Mouse (Mus musculus): ENCODE measurements around the gene Fign. TPM values are rescaled to one million over a fixed set of nuclear protein-coding genes. Genes with fewer than 3 reads are reported as not detected.

Fign gene
- polyA plus RNA-seq, 1 experiment from 2014 or later, result 3.6 TPM

DNA sequence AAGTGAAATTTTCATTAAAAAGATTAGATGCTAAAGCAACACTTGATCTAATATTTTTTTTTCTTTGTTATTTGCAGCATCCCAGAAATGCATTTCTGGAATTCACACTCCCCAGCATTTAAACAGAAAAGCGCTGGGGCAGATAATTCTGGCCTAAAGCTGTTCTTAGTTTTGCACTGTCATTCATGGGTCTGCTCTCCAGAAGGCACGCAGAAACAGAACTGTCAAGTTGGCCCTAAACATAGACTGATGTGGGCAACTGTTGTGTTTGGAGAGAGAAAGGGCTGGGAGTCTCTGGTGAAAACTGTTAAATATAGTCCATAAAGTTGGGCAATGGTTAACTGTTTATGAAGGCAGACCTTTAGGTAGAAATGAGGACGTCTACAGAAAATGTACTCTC, 62.4 kb downstream of the Fign start:
- Histone ChIP-seq H3K4me1 (no peaks in the 10 kb centered on the region), H3K9ac (no peak overlapping the region), H3K27ac (no peak overlapping the region), H3K4me3 (no peak overlapping the region), H3K4me2 (no peak overlapping the region), H3K27me3 (no peaks in the 10 kb centered on the region), H3K36me3 (no peaks in the 10 kb centered on the region), H3K9me3 (no peaks in the 10 kb centered on the region)
- no peak for ATAC-seq (ENCODE audit: insufficient number of reproducible peaks, low FRiP score, low TSS enrichment, low read depth)
- 44% methylated on average over 3 of the region's 3 CpGs for WGBS

DNA sequence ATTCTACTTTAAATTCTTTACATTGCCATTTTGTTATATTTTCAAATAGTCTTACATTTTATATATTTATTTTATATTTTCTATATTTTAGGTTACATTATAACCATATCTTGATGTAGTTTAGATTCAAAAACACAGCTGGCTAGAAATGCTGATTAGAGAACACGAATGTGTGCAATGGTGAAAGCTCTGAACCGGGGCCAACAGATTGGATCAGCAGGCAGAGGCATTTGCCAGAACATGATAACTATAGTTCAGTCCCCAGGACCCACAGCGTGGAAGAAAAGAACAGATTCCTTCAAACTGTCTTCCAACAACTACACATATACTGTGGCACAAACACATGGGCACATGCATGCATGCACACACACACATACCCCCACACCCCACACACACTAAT, 64.0 kb downstream of the Fign start:
- Histone ChIP-seq H3K4me1 (no peaks in the 10 kb centered on the region), H3K27ac (no peak overlapping the region), H3K36me3 (no peaks in the 10 kb centered on the region), H3K9me3 (no peaks in the 10 kb centered on the region), H3K27me3 (no peaks in the 10 kb centered on the region), H3K4me2 (no peak overlapping the region), H3K4me3 (no peak overlapping the region), H3K9ac (no peak overlapping the region)
- WGBS, result 82% methylated on average over 3 of the region's 3 CpGs
- ATAC-seq (ENCODE audit: insufficient number of reproducible peaks, low FRiP score, low TSS enrichment, low read depth), result no peak

DNA sequence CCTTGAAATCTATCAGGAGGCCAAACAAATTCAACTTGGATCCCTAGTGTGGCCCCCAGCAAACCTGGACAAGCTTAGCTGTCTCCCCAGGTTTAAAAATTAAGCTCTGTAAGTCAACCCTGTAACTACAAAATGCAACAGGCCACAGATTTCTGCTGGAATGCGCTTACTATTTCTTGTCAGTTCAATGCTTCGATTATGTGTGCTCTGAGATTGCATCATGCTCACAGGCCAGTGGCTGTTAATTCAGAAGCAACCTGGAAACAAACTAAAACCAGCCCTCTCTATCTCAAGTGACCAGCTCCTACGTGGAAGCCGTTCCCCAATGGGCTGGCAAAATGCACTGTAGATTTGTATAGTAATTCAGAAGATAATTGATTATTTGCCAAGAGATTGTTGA, 71.9 kb downstream of the Fign start:
- Histone ChIP-seq H3K9ac (no peak overlapping the region), H3K36me3 (no peaks in the 10 kb centered on the region), H3K27ac (no peak overlapping the region), H3K4me3 (no peak overlapping the region), H3K9me3 (no peaks in the 10 kb centered on the region), H3K4me2 (no peak overlapping the region), H3K27me3 (no peaks in the 10 kb centered on the region), H3K4me1 (no peaks in the 10 kb centered on the region)
- ATAC-seq (ENCODE audit: insufficient number of reproducible peaks, low FRiP score, low TSS enrichment, low read depth), result no peak
- WGBS, result 66% methylated on average over 4 of the region's 4 CpGs

DNA sequence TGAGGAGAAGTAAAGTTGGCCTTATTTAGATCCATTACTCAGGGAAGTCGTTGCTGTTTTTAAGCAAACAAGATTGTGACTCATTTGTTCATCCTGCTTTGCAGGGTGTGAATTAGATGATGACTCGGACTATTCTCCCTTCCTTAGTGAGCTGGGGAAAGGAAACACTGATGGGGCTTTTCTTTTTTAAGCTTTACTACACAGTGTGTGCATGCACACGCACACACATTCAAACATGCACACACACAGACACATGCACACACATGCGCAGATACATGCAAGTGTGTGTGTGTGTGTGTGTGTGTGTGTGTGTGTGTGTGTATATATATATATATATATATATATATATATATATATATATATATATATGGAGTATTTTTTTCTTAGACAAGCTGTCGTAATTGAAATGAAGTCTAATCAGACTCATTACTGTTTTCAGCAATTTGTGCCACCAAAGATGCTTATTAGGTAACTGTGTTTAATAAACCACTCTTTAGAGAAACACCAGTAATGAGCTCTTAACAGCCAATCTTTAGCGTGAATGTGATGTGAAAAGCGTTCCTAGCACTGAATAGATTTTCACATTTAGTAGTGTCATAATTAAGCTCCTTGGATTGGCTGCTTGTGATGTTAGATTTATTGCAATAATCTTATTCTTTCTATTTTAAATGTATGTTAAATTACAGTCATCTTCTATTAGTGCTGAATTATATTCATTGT, 103.4 kb downstream of the Fign start:
- ATAC-seq (ENCODE audit: insufficient number of reproducible peaks, low FRiP score, low TSS enrichment, low read depth), result no peak
- no peaks in the 10 kb centered on the region for H3K9me3 ChIP-seq
- H3K27ac ChIP-seq, result no peak overlapping the region
- H3K9ac ChIP-seq, result no peak overlapping the region
- no peaks in the 10 kb centered on the region for H3K4me1 ChIP-seq
- H3K36me3 ChIP-seq, result no peaks in the 10 kb centered on the region
- no peak overlapping the region for H3K4me2 ChIP-seq
- no peak overlapping the region for H3K4me3 ChIP-seq
- WGBS, result 71% methylated on average over 7 of the region's 7 CpGs
- H3K27me3 ChIP-seq, result no peaks in the 10 kb centered on the region

DNA sequence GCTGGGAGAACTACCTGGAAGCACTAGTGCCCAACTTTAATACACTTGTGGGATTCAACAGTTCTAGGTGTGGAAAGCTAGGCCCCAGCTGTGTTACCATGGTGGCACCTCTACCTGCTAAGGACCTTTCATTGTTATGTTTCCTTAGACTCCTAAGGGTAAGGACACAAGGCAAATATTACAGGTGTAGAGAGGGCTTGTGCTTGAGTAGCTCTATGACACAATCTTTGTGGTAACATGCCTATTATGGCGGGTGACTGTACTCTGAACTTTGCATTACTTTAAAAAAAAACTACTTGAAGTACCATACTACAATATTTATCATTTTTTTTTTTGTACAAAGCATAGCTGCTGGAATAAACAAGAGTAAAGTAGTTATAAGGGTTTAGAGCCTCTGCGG, 112.4 kb downstream of the Fign start:
- no peaks in the 10 kb centered on the region for H3K36me3 ChIP-seq
- no peak overlapping the region for H3K4me3 ChIP-seq
- 92% methylated on average over 2 of the region's 2 CpGs for WGBS
- H3K9me3 ChIP-seq, result no peaks in the 10 kb centered on the region
- no peak overlapping the region for H3K27ac ChIP-seq
- H3K9ac ChIP-seq, result no peak overlapping the region
- H3K4me2 ChIP-seq, result no peak overlapping the region
- no peaks in the 10 kb centered on the region for H3K4me1 ChIP-seq
- no peaks in the 10 kb centered on the region for H3K27me3 ChIP-seq
- no peak for ATAC-seq (ENCODE audit: insufficient number of reproducible peaks, low FRiP score, low TSS enrichment, low read depth)

DNA sequence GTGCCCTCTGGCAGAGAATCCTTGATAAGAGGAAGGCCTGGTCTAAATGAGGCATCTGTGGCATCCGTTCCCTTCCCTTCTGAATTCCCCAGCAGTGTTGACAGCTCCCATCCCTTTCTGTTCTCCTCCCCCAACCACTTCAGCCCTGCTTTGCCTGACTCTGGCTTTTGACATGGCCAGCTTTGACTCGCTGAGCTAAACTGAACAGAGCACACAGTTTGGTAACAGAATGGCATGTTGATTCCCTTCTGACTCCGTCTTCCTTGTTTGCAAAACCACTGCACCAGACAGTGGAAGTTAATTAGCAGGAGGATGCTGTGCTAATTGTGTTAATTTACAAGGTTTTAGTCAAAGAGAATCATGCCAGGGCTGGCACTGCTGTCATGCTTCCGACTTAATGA, 115.5 kb downstream of the Fign start:
- 48% methylated on average over 4 of the region's 4 CpGs for WGBS
- H3K4me2 ChIP-seq, result no peak overlapping the region

DNA sequence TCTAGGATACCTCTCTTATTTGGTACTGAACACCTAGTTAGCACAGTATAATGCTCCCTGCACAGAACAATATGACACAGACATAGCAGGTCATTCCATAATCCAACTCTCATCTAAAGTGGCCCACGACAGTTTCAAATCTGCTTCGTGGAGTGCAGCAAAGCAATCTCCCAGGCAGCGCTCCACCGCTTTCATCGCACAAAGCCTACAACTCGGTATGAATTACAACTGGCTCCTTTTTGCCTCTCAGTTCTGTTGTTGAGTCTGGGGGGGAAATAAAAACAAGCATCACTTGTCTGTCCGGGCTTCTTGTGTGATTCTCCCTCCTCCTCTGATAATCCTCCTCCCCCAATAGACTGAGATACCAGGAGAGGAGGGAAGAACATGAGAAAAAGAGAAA, 116.4 kb downstream of the Fign start:
- H3K9me3 ChIP-seq, result no peaks in the 10 kb centered on the region
- H3K4me3 ChIP-seq, result no peak overlapping the region
- WGBS, result 79% methylated on average over 7 of the region's 7 CpGs
- no peaks in the 10 kb centered on the region for H3K27me3 ChIP-seq
- peaks cover 13% of the 10 kb centered on the region; the same call in 1 of the 2 replicates for H3K36me3 ChIP-seq
- H3K27ac ChIP-seq, result no peak overlapping the region
- H3K4me1 ChIP-seq, result no peaks in the 10 kb centered on the region
- no peak overlapping the region for H3K9ac ChIP-seq
- ATAC-seq (ENCODE audit: insufficient number of reproducible peaks, low FRiP score, low TSS enrichment, low read depth), result no peak
- no peak overlapping the region for H3K4me2 ChIP-seq

More for the DNA sequence above, 115.5 kb downstream of the Fign start:
- peaks cover 13% of the 10 kb centered on the region; the same call in 1 of the 2 replicates for H3K36me3 ChIP-seq
- H3K4me3 ChIP-seq, result no peak overlapping the region
- H3K9ac ChIP-seq, result no peak overlapping the region
- no peaks in the 10 kb centered on the region for H3K4me1 ChIP-seq
- no peaks in the 10 kb centered on the region for H3K27me3 ChIP-seq
- H3K9me3 ChIP-seq, result no peaks in the 10 kb centered on the region
- no peak for ATAC-seq (ENCODE audit: insufficient number of reproducible peaks, low FRiP score, low TSS enrichment, low read depth)
- no peak overlapping the region for H3K27ac ChIP-seq

DNA sequence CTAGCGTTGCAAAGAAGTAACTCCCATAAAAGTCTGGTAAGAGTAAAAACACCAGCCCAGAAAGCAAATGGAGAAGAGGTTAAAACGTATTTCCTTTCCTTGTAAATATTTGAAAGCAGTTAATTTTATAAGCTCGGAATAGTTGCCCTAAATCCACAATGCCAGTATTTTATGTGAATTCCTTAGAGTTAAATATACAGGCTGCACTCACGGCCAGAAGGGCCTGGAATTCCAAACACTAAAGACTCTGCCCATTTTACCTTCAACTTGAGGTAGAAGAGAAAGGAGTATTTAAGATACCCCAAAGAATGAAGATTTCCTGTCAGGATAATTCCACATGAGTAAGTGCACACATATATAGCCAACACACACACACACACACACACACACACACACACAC, 128.2 kb downstream of the Fign start:
- no peak for ATAC-seq (ENCODE audit: insufficient number of reproducible peaks, low FRiP score, low TSS enrichment, low read depth)
- H3K27ac ChIP-seq, result no peak overlapping the region
- no peak overlapping the region for H3K9ac ChIP-seq
- WGBS, result 12% methylated on average over 4 of the region's 4 CpGs
- no peak overlapping the region for H3K4me3 ChIP-seq
- no peak overlapping the region for H3K4me2 ChIP-seq
- H3K27me3 ChIP-seq, result no peaks in the 10 kb centered on the region
- H3K36me3 ChIP-seq, result no peaks in the 10 kb centered on the region
- no peaks in the 10 kb centered on the region for H3K9me3 ChIP-seq
- 0 out of 2 replicates have a peak, but pooled peaks cover 4% of the 10 kb centered on the region for H3K4me1 ChIP-seq

DNA sequence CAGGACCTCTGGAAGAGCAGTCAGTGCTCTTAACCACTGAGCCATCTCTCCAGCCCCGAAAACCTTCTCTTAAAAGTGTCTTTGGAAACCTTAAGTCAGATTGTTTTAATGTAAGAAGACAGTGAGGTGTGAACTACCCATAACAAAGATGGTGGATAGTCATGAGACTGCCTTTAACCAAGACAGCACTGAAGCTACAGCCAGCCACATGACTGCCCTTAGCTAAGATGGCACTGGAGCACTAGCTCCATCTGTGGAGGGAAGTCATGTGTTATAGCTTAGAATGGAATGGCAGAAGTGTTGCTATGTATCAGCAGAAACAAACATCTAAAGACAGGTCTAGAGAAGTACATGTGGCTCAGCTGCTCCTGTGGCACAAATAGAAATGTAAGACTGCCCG, 166.8 kb downstream of the Fign start:
- 94% methylated on average over 2 of the region's 2 CpGs for WGBS
- H3K9me3 ChIP-seq, result no peaks in the 10 kb centered on the region
- no peak overlapping the region for H3K9ac ChIP-seq

DNA sequence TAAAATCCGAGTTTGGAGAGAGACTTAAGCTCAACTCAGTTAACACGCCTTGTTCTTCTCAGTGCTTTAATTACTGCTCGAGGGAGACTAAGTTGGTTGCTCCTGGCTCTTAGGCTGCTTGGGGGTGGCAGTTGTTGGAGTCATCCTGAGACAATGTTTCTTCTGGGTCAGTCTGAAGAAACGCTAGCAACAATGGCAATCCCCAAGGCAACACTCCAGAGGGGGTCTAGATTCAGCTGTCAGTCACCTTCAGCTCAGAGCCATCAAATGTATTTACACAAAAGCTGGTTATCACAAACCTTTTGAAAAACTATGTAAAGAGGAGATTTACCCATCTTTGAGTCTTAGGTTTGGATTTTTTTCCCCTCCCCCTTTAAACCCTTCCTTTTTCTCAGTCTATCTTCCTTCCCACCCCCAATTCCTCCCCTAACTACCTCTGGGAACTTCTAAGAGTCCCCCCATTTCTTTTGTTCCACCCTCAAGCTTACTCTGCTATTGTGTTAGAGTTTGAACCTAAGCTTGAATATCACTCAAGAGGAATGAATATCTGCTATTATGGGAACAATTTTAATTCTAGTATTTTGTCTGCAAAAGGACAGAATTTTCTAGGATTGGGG, 171.2 kb downstream of the Fign start:
- Histone ChIP-seq H3K36me3 (no peaks in the 10 kb centered on the region), H3K9me3 (no peaks in the 10 kb centered on the region), H3K4me2 (no peak overlapping the region), H3K4me1 (no peaks in the 10 kb centered on the region), H3K9ac (no peak overlapping the region), H3K27ac (no peak overlapping the region), H3K4me3 (no peak overlapping the region), H3K27me3 (no peaks in the 10 kb centered on the region)
- 34% methylated on average over 4 of the region's 4 CpGs for WGBS
- ATAC-seq (ENCODE audit: insufficient number of reproducible peaks, low FRiP score, low TSS enrichment, low read depth), result no peak

More for the DNA sequence above, 166.8 kb downstream of the Fign start:
- no peaks in the 10 kb centered on the region for H3K4me1 ChIP-seq
- no peak for ATAC-seq (ENCODE audit: insufficient number of reproducible peaks, low FRiP score, low TSS enrichment, low read depth)
- no peak overlapping the region for H3K4me2 ChIP-seq
- no peaks in the 10 kb centered on the region for H3K27me3 ChIP-seq
- no peaks in the 10 kb centered on the region for H3K36me3 ChIP-seq
- no peak overlapping the region for H3K27ac ChIP-seq
- H3K4me3 ChIP-seq, result no peak overlapping the region

DNA sequence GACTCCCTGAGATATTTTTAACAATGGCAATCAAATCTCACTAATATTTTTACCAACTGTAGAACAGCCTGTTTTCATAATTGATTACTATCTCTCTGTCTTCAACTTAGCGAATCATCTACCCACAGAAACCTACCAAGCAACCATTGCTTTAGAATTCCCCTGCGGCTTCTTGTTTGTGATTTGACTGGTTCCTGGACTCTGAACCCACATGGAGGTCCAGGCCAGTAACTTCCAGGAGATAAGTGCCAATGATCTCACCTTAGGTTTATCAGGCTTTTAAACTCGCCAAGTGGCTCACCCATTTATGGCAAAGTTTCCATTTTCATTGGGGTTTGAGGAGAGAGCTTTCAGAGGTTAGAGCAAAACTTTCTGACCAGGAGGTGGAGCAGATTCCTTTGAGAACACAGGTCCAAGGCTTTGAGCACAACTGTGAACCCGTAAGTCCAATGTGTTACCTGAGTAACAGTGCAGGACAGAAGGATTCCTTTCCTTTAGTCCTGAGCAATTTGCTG, 172.1 kb downstream of the Fign start:
- H3K27me3 ChIP-seq, result no peaks in the 10 kb centered on the region
- no peak overlapping the region for H3K4me2 ChIP-seq
- no peak for ATAC-seq (ENCODE audit: insufficient number of reproducible peaks, low FRiP score, low TSS enrichment, low read depth)
- no peak overlapping the region for H3K4me3 ChIP-seq
- H3K9me3 ChIP-seq, result no peaks in the 10 kb centered on the region
- H3K27ac ChIP-seq, result no peak overlapping the region
- H3K4me1 ChIP-seq, result no peaks in the 10 kb centered on the region
- H3K36me3 ChIP-seq, result no peaks in the 10 kb centered on the region
- H3K9ac ChIP-seq, result no peak overlapping the region
- 74% methylated on average over 4 of the region's 4 CpGs for WGBS
